Mouse (Mus musculus) embryonic fibroblast, embryonic 13.5 days (primary cell): Measurements from ENCODE around the gene Ggnbp2.

Experiments used
- CTCF ChIP-seq: IDR thresholded peaks from 2 replicates; pipeline ENCODE4 v1.5.1; 2011; ENCODE audit warnings: mild to moderate bottlenecking, control low read depth, low read length, moderate library complexity, borderline replicate concordance; ENCODE audit not compliant: insufficient read depth
- POLR2A ChIP-seq: IDR thresholded peaks from 2 replicates; pipeline ENCODE4 v1.6.1; 2011; ENCODE audit warnings: low read depth, mild to moderate bottlenecking, control low read depth, low read length, moderate library complexity

GRCm38 (mm10) chr11:84821131-84821770 lies 49.4 kb downstream of the Ggnbp2 start:
- TF ChIP-seq CTCF (no peak), POLR2A (no peak)
